Mouse (Mus musculus): Measurements from ENCODE around the gene Wsb2.

DNA sequence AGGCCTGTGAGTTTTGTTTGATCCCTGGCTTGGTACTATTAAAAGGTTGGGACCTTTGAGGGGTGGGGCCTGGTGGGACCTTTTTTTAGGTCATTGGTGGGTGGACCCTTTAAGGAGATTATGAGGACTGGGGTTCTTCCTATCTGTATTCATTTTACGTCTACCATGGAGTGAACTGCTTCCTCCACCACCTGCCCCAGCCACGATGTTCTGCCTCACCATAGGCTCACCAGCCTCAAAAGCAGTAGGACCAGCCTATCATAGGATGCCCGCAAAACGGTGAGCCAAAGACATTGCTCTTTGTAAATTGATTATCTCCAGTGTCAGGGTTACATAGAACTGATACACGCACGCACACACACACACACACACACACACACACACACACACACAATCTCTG is 40.3 kb downstream of the Wsb2 start:
- TF ChIP-seq CTCF (IDR thresholded peaks at IDR 0.05) (no peak), POLR2A (IDR thresholded peaks at IDR 0.05; ENCODE audit: insufficient read depth, low read depth, low read length) (no peak), EP300 (IDR thresholded peaks at IDR 0.05; ENCODE audit: insufficient read depth, low read depth, low read length) (no peak)

Data from heart, adult 2 months (tissue).